Mouse (Mus musculus): Measurements from ENCODE around the gene Dlx3. TPM values are rescaled to one million over a fixed set of nuclear protein-coding genes. Genes with fewer than 3 reads are reported as not detected.

Gene Dlx3
- polyA plus RNA-seq, 1 experiment from 2014 or later = 0.28 TPM

- H3K4me2 ChIP-seq = no peak overlapping the region
- no peak for ATAC-seq (ENCODE audit: low read depth)
These were observed 13.4 kb downstream of the Dlx3 start for GRCm38 (mm10) chr11:95133321-95133720.

GRCm38 (mm10) chr11:95137281-95137680 is 17.4 kb downstream of the Dlx3 start:
- Histone ChIP-seq H3K4me2 (no peak overlapping the region), H3K4me3 (no peak overlapping the region), H3K9ac (no peak overlapping the region), H3K36me3 (no peaks in the 10 kb centered on the region), H3K27me3 (peaks cover 67% of the 10 kb centered on the region), H3K4me1 (replicated peaks) (peaks cover 22% of the 10 kb centered on the region), H3K27ac (replicated peaks) (no peak overlapping the region), H3K9me3 (no peaks in the 10 kb centered on the region)
- no peak for ATAC-seq (ENCODE audit: low read depth)
- 9% methylated on average over 6 of the region's 6 CpGs for WGBS

More at GRCm38 (mm10) chr11:95133321-95133720, 13.4 kb downstream of the Dlx3 start:
- 68% methylated on average over 6 of the region's 6 CpGs for whole genome bisulfite sequencing
- no peak overlapping the region for H3K27ac ChIP-seq (replicated peaks)
- H3K27me3 ChIP-seq = peaks cover 53% of the 10 kb centered on the region
- no peak overlapping the region for H3K4me3 ChIP-seq
- H3K4me1 ChIP-seq (replicated peaks) = peaks cover 7% of the 10 kb centered on the region
- no peak overlapping the region for H3K9ac ChIP-seq
- H3K36me3 ChIP-seq = no peaks in the 10 kb centered on the region
- no peaks in the 10 kb centered on the region for H3K9me3 ChIP-seq

- Histone ChIP-seq H3K27me3 (peaks cover 92% of the 10 kb centered on the region), H3K4me3 (no peak overlapping the region), H3K27ac (replicated peaks) (no peak overlapping the region), H3K4me1 (replicated peaks) (peaks cover 33% of the 10 kb centered on the region), H3K9me3 (no peaks in the 10 kb centered on the region), H3K9ac (no peak overlapping the region), H3K4me2 (no peak overlapping the region), H3K36me3 (no peaks in the 10 kb centered on the region)
- no peak for ATAC-seq (ENCODE audit: low read depth)
- WGBS = 48% methylated on average over 5 of the region's 5 CpGs
These were observed 20.0 kb downstream of the Dlx3 start for GRCm38 (mm10) chr11:95139871-95140270.

- Histone ChIP-seq H3K4me3 (no peak overlapping the region), H3K4me2 (no peak overlapping the region), H3K4me1 (replicated peaks) (peaks cover 46% of the 10 kb centered on the region), H3K27me3 (peaks cover 100% of the 10 kb centered on the region), H3K9me3 (no peaks in the 10 kb centered on the region), H3K9ac (no peak overlapping the region), H3K27ac (replicated peaks) (no peak overlapping the region), H3K36me3 (no peaks in the 10 kb centered on the region)
- 10% methylated on average over 10 of the region's 10 CpGs for WGBS
- no peak for ATAC-seq (ENCODE audit: low read depth)
These were observed 22.3 kb downstream of the Dlx3 start for GRCm38 (mm10) chr11:95142258-95142657.

- 2% methylated on average over 39 of the region's 39 CpGs for WGBS
- no peak overlapping the region for H3K4me3 ChIP-seq
- H3K9ac ChIP-seq = no peak overlapping the region
- H3K4me2 ChIP-seq = no peak overlapping the region
- H3K36me3 ChIP-seq = no peaks in the 10 kb centered on the region
- no peak for ATAC-seq (ENCODE audit: low read depth)
- peaks cover 100% of the 10 kb centered on the region for H3K27me3 ChIP-seq
- H3K9me3 ChIP-seq = no peaks in the 10 kb centered on the region
- H3K4me1 ChIP-seq (replicated peaks) = peaks cover 41% of the 10 kb centered on the region
- no peak overlapping the region for H3K27ac ChIP-seq (replicated peaks)
These were observed 23.2 kb downstream of the Dlx3 start for GRCm38 (mm10) chr11:95142980-95143575.

DNA sequence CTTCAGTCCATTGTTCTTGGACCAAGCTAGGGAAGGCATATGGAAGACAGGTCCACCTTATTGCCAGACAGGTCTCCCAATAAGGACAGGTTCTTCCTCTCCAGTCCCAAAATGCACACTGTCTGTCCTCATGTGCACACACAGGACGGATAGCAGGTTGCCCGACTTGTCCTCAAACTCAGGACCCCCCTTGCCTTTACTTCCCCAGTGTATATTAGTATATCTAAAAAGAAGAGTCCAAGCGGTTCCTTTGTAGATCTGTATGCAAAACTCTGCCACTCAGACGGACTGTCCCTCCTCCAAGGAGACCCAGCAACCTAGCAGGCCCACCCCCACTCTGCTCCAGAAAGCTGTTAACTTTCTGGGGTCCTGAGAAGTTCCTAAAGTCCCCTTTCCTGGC is 23.7 kb downstream of the Dlx3 start:
- Histone ChIP-seq H3K4me3 (no peak overlapping the region), H3K9ac (no peak overlapping the region), H3K9me3 (no peaks in the 10 kb centered on the region), H3K36me3 (no peaks in the 10 kb centered on the region), H3K27ac (replicated peaks) (no peak overlapping the region), H3K4me1 (replicated peaks) (peaks cover 36% of the 10 kb centered on the region), H3K4me2 (no peak overlapping the region), H3K27me3 (peaks cover 100% of the 10 kb centered on the region)
- no peak for ATAC-seq (ENCODE audit: low read depth)
- 3% methylated on average over 4 of the region's 4 CpGs for WGBS

DNA sequence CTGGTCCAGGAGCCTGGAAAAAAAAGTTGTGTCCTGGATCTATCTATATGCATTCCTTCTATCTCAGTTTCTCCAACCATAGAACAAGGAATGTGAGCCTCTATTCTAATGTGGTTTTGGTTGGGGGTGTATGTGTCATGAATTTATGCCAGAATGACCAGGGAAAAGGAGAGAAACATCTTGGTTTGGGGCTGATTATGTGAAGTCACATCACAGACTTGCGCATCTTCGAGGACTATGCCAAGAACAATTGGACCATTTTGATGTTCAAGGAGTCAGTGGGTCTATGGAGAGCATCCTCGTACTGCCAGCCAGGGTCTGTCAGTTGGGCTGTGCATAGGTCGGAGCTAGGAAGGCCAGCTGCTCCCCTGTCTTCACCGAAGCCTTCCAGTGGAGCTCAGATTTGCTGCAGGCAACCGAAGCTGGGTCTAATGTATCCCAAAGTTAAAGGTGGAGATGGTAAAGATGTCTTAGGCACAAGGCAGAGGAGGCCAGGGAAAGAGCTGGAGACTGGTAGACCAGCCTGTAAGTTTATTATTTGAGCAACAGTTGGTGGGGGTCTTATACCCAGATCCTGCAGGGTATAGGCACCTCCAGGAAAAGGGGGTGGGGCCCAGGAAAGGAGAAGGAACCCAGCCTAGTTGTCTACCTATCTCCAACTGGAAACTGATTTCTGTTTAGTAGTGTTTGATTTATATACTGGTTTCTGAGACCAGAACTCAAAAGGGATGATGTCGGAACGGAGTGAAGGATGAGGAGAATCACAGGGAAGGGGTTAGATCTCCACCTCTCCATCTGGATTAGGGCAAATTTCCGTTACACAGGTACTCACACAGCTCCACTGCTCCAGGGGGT is 24.4 kb downstream of the Dlx3 start:
- Histone ChIP-seq H3K9me3 (no peaks in the 10 kb centered on the region), H3K36me3 (no peaks in the 10 kb centered on the region), H3K27me3 (peaks cover 100% of the 10 kb centered on the region), H3K4me2 (no peak overlapping the region), H3K4me1 (replicated peaks) (peaks cover 29% of the 10 kb centered on the region), H3K9ac (no peak overlapping the region), H3K4me3 (no peak overlapping the region), H3K27ac (replicated peaks) (no peak overlapping the region)
- 7% methylated on average over 9 of the region's 9 CpGs for WGBS
- no peak for ATAC-seq (ENCODE audit: low read depth)

GRCm38 (mm10) chr11:95144946-95145483 is 25.1 kb downstream of the Dlx3 start:
- H3K9ac ChIP-seq = no peak overlapping the region
- H3K4me2 ChIP-seq = peak overlapping the region; percentile 53
- peaks cover 24% of the 10 kb centered on the region for H3K4me1 ChIP-seq (replicated peaks)
- H3K27me3 ChIP-seq = peaks cover 100% of the 10 kb centered on the region
- ATAC-seq (ENCODE audit: low read depth) = no peak
- no peaks in the 10 kb centered on the region for H3K36me3 ChIP-seq
- H3K4me3 ChIP-seq = peak overlapping the region; percentile 32
- H3K27ac ChIP-seq (replicated peaks) = no peak overlapping the region
- H3K9me3 ChIP-seq = no peaks in the 10 kb centered on the region
- WGBS = under 1% methylated on average over 34 of the region's 34 CpGs

DNA sequence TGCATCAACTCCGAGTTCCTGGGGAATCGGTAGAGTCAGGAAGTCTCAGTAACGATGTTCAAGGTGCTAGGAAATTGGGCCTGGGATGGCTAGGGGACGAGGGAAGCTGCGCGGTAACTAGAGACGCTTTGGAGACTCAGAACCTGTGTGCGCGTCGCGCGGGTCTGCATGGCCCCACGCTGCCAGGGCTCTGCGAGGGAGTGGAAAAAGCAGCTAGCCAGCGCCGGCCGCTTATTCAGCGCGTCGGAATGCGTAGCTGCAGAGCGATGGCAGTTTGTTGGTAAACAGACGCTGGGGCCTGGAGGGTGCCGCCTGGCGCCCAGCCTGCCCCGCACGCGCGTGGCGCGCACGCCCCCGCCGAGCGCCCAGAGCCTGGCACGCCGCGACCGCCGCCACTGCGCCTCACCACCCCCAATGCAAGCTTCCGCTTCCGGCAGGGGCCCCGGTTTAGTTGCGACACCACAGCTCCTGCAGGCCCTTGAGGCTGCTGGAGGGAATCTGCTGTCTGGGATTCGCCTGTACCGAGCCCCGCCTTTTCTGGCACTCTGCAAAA is 26.0 kb downstream of the Dlx3 start, which contains the start of gene Dlx4:
Dlx4 (minus strand) TSS at position 413 of the 553 bp plus-strand sequence.
- H3K36me3 ChIP-seq = no peaks in the 10 kb centered on the region
- no peak for ATAC-seq (ENCODE audit: low read depth)
- H3K4me1 ChIP-seq (replicated peaks) = peaks cover 29% of the 10 kb centered on the region
- WGBS = under 1% methylated on average over 48 of the region's 48 CpGs
- H3K27ac ChIP-seq (replicated peaks) = no peak within 1 kb of the TSS
- peak within 1 kb of the TSS; percentile 53 for H3K4me2 ChIP-seq
- peaks cover 100% of the 10 kb centered on the region for H3K27me3 ChIP-seq
- peak within 1 kb of the TSS; percentile 32 for H3K4me3 ChIP-seq
- H3K9ac ChIP-seq = no peak within 1 kb of the TSS; the same call in 1 of the 2 replicates
- H3K9me3 ChIP-seq = no peaks in the 10 kb centered on the region

DNA sequence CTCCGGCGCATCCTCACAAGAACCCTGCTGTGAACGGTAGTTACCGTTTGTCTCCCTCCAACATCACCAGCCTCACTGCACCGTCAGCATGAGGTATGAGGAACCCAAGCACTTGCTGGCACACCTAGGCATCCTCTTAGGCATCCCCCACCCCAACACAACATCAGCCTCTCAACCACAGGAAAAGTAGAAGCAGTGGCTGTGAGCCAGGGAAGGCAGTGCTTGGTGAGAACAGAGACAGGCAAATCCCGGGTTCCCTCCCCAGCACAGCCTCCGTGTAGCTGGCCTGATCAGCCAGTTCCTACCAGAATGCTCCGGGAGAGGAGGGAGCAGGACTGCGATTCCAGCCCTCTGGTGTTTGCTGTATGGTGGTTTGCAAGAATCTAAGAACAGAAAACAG is 28.8 kb downstream of the Dlx3 start:
- Histone ChIP-seq H3K4me1 (replicated peaks) (peaks cover 19% of the 10 kb centered on the region), H3K27ac (replicated peaks) (no peak overlapping the region), H3K4me2 (no peak overlapping the region), H3K27me3 (peaks cover 99% of the 10 kb centered on the region), H3K4me3 (no peak overlapping the region), H3K36me3 (no peaks in the 10 kb centered on the region), H3K9ac (no peak overlapping the region), H3K9me3 (no peaks in the 10 kb centered on the region)
- WGBS = 1% methylated on average over 9 of the region's 9 CpGs
- no peak for ATAC-seq (ENCODE audit: low read depth)

GRCm38 (mm10) chr11:95149462-95150268 is 29.7 kb downstream of the Dlx3 start:
- H3K27ac ChIP-seq (replicated peaks) = no peak overlapping the region
- H3K9ac ChIP-seq = no peak overlapping the region
- H3K36me3 ChIP-seq = no peaks in the 10 kb centered on the region
- H3K4me3 ChIP-seq = no peak overlapping the region
- H3K9me3 ChIP-seq = no peaks in the 10 kb centered on the region; the same call in 1 of the 2 replicates
- H3K4me2 ChIP-seq = no peak overlapping the region
- H3K27me3 ChIP-seq = peaks cover 98% of the 10 kb centered on the region
- H3K4me1 ChIP-seq (replicated peaks) = peaks cover 19% of the 10 kb centered on the region
- WGBS = 1% methylated on average over 27 of the region's 27 CpGs
- ATAC-seq (ENCODE audit: low read depth) = no peak

Data from neural tube, embryonic 13.5 days (tissue).